Mouse (Mus musculus): ENCODE data around the gene Slitrk5.

DNA sequence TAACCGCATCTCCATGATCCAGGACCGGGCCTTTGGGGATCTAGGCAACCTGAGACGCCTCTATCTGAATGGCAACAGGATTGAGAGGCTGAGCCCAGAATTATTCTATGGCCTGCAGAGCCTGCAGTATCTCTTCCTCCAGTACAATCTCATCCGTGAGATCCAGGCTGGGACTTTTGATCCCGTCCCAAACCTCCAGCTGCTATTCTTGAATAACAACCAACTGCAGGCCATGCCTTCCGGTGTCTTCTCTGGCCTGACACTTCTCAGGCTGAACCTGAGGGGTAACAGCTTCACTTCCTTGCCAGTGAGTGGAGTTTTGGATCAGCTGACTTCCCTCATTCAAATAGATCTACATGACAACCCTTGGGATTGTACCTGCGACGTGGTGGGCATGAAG is 5.4 kb downstream of the Slitrk5 start:
- TF ChIP-seq POLR2A (IDR thresholded peaks at IDR 0.05; ENCODE audit: low read depth, low read length), result no peak
- TF ChIP-seq CTCF (IDR thresholded peaks at IDR 0.05; ENCODE audit: borderline replicate concordance, insufficient read depth, low read length), result no peak
